Mouse (Mus musculus): Measurements from ENCODE around the gene Golga1.
A peak's percentile ranks its signal among the peaks of the same experiment; 100 is the strongest.

The Golga1 gene

DNA sequence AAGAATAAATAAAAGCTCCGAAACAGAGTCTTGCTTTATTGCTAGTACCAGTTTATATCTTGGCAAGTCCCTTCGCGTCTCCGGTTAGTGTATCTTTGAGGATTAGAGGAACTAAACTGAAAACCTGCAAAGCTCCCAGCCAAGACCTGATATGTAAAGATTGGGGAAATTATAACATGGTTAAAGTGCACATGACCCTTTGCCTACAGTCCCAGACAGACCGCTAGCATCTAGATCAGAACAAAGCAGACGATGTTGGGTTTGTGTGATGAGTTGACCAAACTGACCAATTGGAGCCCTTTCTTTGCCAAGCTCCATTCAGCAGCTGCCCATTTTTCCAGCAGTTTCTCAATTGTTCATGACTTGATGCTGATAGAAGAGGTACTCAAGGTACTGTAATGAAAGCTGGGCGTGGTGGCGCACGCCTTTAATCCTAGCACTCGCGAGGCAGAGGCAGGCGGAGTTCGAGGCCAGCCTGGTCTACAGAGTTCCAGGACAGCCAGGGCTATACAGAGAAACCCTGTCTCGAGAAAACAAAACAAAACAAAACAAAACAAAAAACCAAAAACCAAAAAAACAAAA lies 59.1 kb downstream of the Golga1 start:
- DNase-seq (ENCODE audit: low read depth), result no peak

- no peak for DNase-seq (ENCODE audit: low read depth)
Observed at GRCm38 (mm10) chr2:39005574-39006079, 59.7 kb downstream of the Golga1 start, which contains the start of gene Rpl35. Rpl35 (minus strand) TSS chr2:39005624.

GRCm38 (mm10) chr2:39004880-39005435 lies 60.4 kb downstream of the Golga1 start, which contains the start of gene Arpc5l:
Arpc5l (plus strand) TSS chr2:39005348.
- DNase-seq (ENCODE audit: low read depth), result peak; percentile 83

DNA sequence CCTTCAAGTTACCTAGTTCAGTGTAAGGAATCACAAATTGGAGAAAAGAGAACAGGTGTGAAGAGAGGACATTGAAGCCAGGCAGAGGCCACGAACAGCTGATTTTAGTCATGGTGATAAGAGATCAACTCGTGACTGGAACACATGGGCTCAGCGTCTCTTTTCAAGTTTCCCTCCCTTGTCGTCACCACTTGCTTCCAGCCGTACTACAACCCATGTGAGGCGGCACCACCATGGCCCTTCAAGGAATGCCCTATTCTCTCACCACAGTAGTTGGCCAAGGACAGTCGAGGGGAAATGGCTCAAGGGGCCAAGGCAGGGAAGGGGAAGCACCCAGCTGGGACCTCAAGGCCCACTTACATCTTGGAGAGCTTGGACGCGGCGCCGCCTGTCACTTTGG lies 61.0 kb downstream of the Golga1 start:
- DNase-seq (ENCODE audit: low read depth), result no peak

DNA sequence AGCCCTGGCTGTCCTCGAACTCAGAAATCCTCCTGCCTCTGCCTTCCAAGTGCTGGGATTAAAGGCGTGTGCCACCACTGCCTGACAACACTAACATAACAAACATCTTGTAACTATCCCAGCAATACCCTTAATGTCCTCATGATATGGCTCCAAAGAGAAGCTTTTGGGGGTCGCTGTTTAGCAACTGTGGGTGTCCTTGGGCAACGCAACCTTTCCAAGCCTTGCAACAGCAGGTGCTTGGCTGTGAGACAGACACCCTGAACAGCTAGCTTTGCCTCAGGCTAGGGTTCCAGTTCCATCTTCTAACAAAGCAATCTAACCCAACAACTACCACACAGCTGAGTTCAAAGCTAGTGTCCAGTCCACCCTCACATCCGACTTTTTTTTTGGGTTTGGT lies 61.8 kb downstream of the Golga1 start:
- no peak for DNase-seq (ENCODE audit: low read depth)

GRCm38 (mm10) chr2:39003106-39003505 lies 62.2 kb downstream of the Golga1 start:
- DNase-seq (ENCODE audit: low read depth), result no peak

DNA sequence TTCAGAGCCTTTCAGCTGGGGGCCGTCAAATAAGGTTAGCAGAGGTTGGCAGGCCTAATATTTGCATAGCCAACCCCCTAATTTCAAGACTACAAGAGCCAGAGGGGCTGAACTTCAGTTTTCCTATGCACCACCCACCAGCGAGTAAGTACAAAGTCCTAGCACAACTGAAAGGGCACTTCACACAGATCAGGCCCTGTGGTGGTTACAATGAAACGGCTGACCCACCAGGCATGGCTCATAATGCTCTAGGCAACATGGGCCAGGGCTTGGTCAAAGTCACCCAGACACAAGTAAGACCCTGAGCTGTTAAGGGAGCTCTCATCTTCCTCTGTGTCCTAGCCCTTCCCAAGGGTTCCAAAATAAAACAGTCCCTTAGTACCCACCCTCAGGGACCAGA lies 63.5 kb downstream of the Golga1 start:
- DNase-seq (ENCODE audit: low read depth), result no peak

DNA sequence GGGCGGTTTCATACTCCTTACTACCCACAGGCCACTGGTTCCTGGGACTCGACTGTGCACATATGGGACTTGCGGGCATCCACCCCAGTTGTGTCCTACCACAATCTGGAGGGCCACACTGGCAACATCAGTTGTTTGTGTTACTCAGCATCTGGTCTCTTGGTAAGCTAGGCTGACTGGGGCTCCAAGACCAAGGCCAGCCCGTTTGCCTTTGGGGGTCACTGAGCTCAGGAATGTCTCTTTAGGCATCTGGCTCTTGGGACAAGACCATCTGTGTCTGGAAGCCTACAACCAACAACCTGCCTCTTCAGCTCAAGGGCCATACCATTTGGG lies 64.8 kb downstream of the Golga1 start:
- no peak for DNase-seq (ENCODE audit: low read depth)

DNA sequence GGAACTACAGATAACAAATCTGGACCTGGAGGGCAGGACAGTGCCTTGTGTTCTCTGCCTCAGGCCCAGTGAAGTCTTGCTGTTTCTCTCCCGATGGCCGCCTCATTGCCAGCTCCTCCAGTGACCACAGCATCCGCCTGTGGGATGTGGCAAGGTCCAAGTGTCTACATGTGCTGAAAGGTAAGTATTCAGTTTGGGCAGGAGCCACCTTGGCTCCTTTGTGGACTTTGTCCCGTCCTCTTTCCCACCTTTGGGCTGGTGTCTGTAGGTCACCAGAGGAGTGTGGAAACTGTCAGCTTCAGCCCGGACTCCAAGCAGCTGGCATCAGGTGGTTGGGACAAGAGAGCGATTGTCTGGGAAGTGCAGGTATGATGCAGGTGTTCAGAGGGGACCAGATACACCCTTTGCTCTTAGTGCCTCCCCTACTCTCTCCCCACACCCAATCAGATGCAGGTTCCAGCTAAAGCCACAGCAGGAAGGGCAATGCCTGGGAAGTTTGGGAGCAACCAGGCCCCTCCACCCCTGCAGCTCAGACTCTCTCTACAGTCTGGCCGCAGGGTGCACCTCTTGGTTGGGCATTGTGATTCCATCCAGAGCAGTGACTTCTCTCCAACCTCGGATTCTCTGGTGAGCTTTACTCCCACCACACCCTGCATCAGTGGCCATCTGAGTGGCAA lies 65.3 kb downstream of the Golga1 start:
- DNase-seq (ENCODE audit: low read depth), result no peak

DNA sequence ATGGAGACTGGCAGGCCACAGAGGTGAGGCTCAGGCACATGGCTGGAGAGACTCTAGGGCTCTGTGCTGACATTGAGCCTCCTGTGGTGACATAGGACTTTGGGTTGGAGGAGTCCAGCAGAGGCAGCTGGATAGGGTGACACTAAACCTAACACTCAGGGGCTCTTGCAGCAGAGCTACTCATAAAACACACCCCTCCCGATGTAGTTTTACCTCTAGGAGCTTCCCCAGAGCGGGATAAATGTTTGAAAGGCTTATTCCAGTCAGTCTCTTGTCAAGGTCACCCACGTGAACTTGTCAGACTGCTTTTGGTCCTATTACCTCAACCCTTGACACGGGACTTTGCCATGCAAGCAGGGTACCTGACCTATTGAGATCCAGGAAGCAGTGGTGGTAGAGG lies 66.0 kb downstream of the Golga1 start:
- no peak for DNase-seq (ENCODE audit: low read depth)

GRCm38 (mm10) chr2:38997386-38998374 lies 67.7 kb downstream of the Golga1 start, which contains the start of gene Wdr38:
Wdr38 (plus strand) TSS chr2:38997476.
- peak; percentile 82 for DNase-seq (ENCODE audit: low read depth)

DNA sequence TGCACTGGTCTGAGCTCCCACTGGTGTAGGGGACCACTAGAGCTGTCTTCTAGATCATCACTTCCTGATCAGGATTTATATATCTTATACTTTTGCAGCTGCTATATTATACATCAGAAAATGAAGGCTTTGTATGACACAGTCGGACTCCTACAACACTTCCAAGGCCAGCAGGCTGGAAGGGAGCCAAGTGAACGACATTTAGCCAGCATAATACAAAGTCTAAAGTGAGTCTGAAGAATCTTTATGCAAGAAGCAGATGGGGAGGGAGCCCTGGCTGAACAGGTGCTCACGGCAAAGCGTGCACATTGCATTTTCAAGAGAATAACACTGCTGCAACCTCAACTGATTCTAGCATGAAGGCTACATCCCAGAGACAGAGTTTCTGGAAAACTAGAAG lies 72.9 kb downstream of the Golga1 start:
- DNase-seq (ENCODE audit: low read depth), result no peak

DNA sequence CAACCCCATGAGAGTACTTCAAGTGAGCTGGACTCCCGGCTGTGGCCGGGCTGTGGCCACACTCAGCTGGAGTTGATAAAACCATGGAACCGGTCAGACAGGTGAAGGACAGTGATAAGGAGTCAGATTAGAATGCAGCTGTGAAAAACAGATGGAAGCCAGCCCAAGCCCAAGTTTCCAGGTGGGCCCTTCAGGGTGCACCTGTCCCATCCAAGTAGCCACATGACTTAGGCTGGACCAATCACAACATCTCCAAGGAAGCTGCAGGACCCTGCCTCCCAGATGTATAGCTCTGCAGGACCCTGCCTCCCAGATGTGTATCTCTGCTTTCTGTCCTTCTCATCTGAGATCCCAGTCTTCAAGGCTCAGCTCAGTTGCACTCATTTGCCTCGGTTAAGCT lies 73.3 kb downstream of the Golga1 start:
- no peak for DNase-seq (ENCODE audit: low read depth)

- no peak for DNase-seq (ENCODE audit: low read depth)
Observed at GRCm38 (mm10) chr2:38988929-38989328, 76.4 kb downstream of the Golga1 start.

GRCm38 (mm10) chr2:38987803-38988510 lies 77.4 kb downstream of the Golga1 start:
- no peak for DNase-seq (ENCODE audit: low read depth)

GRCm38 (mm10) chr2:38987371-38987770 lies 78.0 kb downstream of the Golga1 start:
- DNase-seq (ENCODE audit: low read depth), result no peak

GRCm38 (mm10) chr2:38986580-38986979 lies 78.8 kb downstream of the Golga1 start:
- DNase-seq (ENCODE audit: low read depth), result no peak

DNA sequence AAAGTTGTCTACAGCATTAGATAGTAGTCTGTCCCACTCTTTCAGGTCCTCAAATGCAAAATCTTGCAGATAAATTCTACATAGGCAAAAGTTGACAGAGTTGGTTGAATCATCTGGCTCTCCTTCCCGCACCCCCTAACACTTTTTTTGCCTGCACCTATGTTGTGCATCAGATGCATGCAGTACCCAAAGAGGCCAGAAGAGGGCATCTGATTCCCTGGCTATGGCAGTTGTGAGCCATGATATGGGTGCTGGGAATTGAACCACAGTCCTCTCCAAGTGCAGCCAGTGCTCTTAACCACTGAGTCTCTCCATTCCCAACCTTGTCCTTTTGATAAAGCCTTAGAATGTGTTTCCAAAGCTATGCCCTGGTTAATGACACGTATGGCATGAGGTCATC lies 81.9 kb downstream of the Golga1 start:
- DNase-seq (ENCODE audit: low read depth), result no peak

DNA sequence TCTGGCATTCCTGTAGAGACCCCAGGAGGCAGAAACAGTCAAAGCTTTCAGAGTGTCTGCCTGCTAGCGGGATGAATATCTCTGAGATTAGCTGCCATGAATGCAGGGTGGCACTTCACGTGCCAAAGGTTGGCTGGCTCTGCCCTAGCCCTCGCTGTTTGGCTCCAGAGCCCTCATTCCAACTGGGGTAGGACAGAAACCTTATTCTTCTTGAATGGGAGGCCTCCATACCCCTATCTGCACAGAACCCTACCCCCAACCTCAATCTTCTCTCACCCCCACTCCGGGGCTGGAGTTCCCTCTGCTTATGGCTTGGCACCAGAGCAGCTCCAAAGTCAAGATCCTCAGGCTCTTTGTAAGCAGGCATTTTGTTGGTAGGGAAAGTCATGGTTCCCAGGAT lies 87.5 kb downstream of the Golga1 start:
- DNase-seq (ENCODE audit: low read depth), result no peak

DNA sequence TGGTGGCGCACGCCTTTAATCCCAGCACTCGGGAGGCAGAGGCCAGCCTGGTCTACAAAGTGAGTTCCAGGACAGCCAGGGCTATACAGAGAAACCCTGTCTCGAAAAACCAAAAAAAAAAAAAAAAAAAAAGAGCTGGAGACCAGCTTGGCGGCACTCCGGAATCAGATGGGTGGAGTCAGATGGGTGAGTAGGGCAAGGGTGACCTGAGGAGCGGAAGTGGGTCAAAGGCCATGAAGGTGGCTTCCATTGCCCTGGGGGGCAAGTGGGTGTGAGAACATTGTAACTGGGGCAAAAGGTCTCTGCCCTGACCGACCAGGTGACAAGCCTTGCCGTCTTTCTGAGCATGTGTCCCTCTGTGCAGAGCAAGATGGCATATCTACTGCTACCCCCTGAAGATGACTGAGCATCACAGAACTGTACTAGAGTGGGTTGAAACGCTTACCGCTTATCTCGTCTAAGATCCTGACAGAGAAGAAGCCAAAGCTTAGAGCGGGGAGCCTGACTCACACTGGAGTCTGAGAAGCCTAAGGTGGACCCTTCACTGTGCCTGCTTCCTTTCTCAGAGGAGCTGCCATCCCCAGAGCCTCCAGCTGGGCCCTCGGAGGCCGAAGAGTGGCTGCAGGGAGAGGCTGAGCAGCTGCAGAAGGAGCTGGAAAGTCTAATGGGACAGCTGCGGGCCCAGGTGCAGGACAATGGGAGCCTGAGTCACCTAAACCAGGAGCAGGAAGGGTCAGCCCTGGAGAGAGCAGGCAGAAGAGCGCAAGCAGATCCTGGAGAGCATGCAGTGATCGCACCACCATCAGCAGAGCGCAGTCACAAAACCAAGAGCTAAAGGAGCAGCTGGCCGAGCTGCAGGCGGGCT lies 89.2 kb downstream of the Golga1 start:
- no peak for DNase-seq (ENCODE audit: low read depth)

- DNase-seq (ENCODE audit: low read depth), result no peak
Observed at GRCm38 (mm10) chr2:38975181-38975580, 90.2 kb downstream of the Golga1 start.

All from c-Kit-positive CD71-negative TER-119-negative erythroid progenitor cells, embryonic 14.5 days (primary cell).